Mouse (Mus musculus) hematopoietic stem cell, adult 5-6 weeks (primary cell): ENCODE results near the gene Hoxa3. TPM values are rescaled to one million over a fixed set of nuclear protein-coding genes. Genes with fewer than 3 reads are reported as not detected.

ENCODE experiments used
- ATAC-seq, 2 experiments: fragments of 125-278 bp in 1 of 2; replicated peaks in 1 of 2; 2 replicates each; pipeline ENCODE4 v1.8.0; 2016 to 2017; ENCODE audit warnings: inconsistent platforms in 2 of 2, mild to moderate bottlenecking in 2 of 2, moderate number of reproducible peaks in 2 of 2, low read depth in 1 of 2, moderate TSS enrichment in 1 of 2; ENCODE audit not compliant: low FRiP score in 2 of 2, poor library complexity in 2 of 2, severe bottlenecking in 2 of 2, insufficient read depth in 1 of 2, low TSS enrichment in 1 of 2
- total RNA-seq: library from RNA; stranded (forward); fragments of 172-1452, 232-1000 nt; gene quantifications from 2 replicates; pipeline ENCODE4 v1.2.3, GENCODE M21; 2017

Gene Hoxa3
- total RNA-seq, 1 experiment from 2014 or later: 3.7 TPM

DNA sequence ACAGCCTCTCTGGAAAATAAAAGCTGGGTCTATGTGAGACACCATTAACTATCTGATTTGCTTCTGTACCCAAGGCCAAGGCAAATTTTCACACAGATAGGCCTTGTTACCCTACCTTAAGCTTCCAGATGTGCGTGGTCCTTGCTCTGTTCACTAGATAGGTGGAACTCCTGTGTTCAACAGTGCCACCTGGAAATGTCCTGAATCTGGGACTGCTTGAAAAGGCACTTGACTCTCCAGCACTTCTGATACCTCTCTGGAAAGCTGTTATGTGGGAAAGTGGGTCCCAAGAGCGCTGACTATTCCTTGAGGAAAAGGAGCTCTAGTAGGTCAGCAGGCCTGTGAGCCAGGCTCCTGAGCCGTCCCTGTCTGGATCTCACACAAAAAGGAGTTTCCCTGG, 23.7 kb upstream of the Hoxa3 start:
- ATAC-seq: no peak

DNA sequence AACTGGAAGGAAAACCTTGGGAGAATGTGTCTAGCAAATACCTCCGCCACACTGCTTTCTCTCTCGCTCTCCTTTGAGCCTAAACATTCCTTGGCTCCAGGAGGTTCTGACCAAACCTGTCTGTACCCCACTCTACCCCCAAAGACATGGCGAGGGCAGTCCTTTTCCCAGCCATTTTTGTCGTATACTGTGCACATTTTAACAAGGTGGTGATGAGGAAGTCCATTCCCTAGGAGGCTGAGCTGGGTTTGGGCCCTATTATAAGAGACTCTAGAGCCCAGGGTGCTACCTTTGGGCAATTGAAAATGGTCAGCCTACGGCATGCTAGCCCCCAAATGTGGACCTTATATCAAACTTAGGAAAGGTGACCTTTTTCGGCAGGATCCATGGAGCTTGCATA, 22.7 kb upstream of the Hoxa3 start:
- ATAC-seq: no peak

DNA sequence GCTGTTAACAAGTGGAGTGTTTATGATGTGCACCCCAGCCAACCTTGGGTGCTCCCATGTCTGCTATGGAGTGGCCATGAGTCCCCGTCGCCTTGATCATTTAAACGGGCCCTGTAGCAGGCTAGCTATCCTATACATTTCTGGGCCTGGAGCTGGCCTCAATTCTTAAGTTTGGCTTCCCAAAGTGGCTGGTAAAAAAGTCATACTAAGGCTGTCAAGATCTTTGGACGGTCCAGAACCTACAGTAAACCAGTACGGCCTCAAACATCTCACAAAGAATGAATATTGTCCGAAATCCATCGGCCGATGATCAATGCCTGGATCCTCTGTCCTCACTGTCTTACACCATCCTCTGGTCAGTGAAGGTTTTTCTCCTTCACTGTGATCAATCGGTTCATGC, 22.1 kb upstream of the Hoxa3 start:
- ATAC-seq: no peak

DNA sequence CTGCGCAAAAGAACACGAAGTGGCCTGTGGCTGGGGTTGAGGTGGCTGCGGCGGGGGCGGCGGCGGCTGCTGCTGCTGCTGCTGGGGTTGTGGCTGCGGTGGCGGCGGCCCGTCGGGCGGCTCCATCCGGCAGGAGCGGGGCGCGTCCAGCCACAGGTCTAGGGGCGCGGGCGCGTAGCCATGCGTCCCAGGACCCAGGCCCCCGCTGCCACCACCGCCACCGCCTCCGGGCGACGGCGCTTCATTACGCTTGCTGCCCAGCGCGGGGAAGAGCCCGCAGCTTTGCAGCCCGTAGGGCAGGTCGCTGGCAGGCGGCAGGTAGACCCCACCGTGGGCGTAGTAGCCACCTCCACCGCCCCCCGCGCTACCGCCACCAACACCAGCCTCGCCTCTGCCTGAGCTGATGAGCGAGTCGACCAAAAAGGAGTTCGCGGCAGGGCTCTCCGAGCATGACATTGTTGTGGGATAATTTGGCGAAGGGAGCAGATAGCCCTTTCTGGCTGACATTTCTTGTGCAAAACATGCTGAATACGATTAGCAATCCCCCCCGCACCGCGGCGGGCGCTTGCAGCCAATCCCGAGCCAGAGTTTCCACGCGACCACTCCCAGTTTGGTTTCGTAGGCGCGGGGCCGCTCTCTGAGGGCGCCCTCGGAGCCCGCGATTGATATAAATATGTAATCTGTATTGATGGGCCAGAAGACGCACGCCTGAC, 21.4 kb upstream of the Hoxa3 start:
- no peak for ATAC-seq

DNA sequence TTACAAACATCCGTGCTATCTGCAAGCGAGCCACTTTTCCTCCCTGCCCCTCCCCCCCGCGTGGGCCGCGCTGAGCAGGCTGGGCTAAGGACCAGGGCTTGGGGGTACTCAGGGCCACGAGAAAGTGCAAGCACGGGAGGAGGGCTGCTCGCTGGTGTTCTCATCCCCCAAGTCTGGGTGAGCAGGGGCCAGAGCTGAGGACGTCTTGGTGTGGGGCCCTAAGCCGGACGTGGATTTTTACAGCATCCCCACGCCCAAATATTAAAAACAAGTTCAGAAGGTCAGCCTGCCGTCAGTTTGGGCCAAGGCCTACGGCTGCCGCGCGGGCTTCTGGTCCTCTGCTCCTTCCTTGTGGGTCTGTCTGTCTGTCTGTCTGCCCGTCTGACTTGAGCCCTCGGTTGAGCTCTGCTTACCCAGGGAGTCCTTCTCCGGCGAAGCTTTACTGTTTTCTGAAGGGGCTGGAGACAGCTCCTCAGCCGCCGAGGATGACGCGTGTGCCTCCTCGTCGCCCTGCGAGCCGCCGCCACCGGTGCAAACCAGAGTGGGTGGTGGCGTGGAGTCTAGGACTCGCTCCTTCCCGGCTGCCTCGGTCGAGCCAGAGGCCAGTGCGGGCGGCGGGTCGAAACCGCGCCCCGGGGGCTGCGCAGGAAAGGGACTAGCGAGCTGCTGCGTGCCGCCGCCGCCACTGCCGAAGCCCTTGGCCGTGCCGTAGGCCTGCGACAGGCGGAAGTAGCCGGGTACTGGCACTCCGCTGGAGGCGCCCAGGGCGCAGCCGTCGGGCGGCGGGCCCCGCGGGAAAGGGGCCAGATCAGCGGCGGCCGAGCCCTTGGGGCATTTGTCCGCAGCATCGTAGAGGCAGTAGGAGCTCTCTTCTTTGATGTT, 20.7 kb upstream of the Hoxa3 start:
- ATAC-seq: peak in 1 of 2 experiments; percentile 27; a peak in 1 of 4 replicates

DNA sequence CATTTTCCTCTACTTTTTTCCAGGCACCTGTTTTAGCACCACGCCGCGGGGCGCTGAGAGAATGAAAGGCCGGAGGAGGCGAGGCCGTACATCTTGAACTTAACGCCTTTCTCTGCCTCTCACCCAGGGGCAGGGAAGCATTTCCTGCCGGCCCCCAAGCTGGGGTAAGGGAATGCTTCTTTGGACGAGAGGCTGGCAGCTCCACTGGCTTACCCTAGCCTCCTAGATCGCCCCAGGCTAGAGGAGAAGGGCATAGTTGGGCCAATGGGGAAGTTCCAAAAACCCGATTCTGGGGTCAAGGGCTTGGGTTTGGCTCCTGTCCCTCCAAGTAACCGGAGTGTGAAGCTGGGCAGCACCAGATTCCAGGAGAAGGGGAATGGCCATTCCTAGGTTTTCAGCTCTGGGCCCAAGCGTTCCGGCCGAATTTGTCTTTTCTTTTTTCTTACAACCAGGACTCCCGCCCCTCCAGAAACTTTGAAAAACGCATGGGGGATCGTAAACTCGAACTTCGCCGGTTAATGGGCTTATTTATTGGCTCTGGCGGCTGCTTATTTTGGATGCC, 19.9 kb upstream of the Hoxa3 start:
- no peak for ATAC-seq

DNA sequence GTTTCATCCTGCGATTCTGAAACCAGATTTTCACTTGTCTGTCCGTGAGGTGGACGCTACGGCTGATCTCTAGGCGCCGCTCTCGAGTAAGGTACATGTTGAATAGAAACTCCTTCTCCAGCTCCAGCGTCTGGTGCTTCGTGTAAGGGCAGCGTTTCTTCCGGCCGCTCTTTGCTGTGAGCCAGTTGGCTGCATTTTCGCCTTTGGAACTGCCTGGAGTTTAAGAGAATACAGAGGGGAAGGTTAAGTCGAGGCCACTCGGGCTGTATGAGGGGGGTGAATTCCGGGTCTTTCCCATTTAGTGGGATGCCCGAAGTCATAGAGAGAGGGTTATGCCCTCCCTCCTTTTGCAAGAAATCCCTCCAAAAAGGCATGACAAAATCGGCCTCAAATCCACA, 19.4 kb upstream of the Hoxa3 start:
- no peak for ATAC-seq

DNA sequence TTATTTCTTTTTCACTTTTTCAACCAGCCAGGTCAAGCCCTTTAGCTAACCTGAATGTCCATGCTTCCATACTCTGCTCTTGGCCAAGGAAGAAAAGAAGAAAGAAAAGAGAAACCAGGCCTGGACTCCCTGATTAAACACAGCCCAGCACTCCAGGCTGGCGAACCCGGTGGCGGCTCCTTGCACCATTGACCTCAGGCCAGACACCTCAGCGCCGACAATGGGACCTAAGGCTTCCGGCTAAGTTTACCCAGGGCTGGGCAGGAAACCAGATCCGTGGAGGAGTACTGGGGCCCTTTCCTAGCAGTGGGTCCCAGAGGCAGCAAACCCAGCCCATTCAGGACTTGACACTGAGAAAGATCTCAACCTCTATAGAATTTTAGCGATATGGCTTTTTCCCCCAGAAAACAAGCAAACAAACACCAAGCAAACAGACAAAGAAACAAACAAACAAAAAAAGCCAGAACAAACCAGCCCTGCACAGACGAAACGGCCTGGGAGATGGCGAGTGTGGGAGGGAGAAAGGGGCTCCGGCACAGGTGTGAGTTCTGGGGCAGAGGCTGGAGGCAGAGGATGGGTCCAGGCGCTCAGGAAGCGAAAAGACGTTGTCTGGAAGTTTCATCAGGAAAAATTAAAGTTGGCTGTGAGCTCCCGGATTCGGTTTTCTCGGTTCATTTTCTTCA, 18.9 kb upstream of the Hoxa3 start:
- ATAC-seq: no peak

DNA sequence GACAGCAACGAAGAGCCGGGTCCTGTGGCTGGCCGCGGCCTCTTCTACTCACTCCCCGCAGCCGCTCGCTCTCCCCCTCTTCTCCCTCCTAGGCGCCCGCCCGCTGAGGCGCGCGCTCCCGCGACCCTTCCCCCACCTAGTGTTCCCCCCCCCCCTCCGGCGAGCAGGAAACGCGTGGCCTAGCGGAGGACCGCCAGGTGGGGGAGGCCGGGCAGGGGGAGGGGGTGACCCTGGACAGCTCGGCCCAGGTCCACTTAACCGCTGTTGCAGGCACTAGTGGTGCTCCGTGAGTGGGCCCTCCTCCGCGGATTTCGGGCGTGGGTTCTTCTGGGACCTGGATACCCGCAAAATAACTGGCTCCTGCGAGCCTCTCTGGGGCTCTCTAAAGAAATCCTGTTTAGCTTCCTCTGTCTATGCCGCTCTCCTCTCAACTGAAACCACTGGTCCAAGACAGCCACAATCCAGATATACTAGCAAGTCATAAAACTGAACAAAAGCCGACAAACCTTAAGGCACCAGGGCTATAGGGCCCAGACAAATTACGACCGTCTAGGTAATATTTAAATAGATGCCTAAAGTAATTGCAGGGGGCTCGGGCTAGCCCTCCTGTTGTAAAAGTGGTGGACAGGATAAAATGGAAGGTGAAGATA, 17.5 kb upstream of the Hoxa3 start, which contains the start of gene Hoxa9:
TSS of gene Hoxa9 (minus strand) at position 574 of the 650 bp plus-strand sequence.
- no peak for ATAC-seq

DNA sequence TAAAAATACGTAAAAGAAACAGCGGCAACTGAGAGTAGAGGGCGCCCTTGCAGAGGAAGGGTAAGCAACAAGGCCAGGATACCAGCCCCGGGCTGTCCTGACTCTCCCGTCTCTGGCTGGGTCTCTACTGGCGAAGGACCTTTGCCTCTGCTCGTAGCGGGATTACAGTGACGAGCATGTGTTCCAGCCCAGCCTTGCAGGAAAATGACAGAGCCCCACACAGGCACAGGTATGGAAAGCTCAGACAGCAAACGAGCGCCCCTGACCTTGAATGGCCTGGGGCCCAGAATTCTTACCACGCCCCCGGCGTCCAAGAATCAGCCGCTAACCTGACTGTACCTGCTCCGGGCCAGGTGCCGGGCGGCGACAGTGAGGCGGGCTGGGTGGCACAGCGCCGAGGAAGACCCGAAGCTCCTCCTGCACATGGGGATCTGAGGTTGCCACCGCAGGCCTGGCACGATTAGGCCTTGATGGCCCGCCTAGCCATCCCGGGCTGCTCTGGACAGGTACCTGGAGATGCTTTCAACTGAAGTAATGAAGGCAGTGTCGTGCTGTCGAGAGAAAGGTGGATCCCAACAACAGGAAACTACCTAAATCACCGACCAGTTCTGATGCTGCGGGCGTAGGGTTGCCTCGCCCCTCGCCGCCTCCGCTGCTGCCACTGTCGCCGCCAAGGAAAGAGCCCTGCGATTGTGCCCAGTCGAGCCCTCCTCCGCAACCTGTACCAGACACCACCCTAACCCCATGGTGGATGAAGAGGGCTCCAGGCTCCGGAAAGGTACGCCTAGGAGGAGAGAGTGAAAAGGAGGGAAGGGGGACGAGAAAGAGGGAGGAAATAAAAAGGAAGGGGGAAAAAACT, 16.7 kb upstream of the Hoxa3 start:
- no peak for ATAC-seq

DNA sequence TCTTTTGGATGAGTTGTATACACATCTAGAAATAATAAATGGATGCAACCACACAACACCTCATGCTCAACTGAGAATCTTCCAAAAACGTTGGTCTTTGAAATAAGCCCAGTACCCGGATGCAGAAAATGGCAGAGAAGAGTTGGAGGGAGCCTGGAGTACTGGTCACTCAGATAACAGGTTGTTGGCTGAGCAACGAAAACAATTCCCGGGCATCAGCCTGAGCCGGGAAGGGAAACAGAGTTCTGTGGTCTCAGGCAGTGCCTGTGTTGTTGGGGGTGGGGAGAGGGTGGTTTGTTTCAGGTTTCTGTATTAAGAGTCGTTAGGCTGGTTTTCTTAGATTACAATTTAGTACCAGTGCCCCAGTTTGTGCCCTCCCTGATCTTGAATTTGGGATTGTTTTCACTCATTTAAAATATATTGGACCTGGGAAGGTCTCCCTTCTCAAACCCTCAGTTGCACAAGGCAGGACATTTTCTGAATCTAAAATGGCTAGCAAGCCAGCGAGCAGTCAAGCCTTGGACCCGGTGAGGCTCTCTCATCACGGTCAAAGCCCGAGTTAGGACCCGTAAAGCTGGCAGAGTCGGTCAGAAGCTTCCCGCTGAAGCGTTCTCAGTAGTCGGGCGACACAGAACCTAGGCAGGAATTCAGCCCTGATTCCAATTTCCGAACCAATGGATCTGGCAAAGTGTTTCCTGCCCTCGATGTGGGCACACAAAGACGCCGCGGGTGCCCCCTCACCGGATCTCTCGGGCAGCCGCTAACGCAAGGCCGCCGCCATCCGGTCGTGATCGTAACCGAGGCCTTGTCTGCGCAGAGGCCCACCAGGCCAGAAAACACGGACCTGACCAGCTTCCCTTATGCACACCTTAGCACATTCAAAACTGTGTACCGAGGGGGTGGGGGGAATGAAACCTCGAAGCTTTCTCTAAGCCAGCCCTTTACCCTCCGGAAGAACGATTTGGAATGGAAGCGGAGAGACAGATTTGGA, 15.6 kb upstream of the Hoxa3 start:
- no peak for ATAC-seq

DNA sequence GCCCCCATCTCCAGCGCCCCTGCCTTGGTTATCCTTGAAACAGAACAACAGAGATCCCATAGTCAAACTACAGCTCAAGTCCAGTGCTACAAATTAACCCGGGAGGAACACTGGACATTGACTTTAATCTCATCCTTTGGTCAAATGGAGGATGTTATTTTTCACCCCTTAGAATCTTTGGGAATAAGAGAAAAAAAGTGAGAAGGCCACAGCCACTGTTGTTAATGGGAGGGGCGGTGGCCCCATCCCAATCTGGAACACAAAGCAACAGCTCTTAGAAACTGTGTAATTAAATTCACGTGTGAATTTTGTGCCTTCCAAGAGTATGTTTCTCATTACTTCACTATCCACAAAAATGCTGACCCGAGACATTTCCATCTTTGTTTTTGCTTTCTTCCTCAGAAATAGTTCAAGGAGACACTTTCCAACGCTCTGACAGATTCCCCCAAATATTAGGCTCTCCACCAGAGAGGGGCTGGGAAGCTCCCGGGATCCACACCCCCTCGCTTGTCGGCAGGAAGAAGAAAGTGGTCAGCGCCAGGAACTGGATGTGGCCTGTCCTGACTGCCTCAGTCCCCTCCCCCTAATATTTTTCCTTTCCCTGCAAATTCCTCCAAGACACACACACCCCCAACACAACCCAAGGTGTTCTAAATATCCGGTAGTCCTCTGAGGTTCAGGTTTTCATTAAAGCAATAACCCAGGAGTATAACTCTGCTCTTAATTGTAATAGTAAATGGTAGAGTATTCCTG, 14.5 kb upstream of the Hoxa3 start:
- no peak for ATAC-seq

DNA sequence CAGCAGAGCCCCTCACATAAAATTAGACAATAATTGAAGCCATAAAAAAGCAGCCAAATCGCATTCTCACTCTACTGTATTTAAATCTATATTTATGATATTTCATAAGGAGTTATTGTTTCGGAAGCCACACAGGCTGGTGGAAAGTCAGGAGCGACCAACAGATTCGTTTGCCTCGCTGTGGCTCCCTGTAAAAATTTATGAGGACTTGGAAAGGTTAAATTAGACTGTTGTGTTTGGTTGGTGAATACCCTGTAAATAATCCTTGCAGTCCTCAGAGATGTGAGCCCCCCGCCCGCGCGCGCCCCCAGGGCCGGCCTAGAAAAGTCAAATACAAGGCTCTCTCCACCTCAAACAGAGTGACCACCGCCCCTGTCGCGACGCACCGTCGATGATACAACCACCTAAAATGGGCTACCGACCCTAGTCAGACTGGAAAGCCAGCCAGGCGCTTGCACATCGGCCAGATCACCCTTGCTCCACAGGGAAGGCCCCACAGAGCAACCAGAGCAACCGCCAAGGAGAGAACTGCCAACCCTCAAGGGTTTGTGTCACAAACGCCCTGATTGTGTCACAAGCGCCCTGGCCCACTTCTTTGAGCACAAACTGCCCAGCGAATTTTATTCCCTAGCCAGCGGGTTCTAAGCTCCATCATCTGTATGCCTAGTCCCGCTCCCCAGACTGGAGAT, 13.6 kb upstream of the Hoxa3 start:
- no peak for ATAC-seq
